Mouse (Mus musculus) lung, postnatal 0 days (tissue): ENCODE data around the gene Ntng2. TPM values are rescaled to one million over a fixed set of nuclear protein-coding genes. Genes with fewer than 3 reads are reported as not detected.
A peak's percentile ranks its signal among the peaks of the same experiment; 100 is the strongest.

Source experiments
- ATAC-seq: fragments of 200-750 bp; cut with Nextera tagmentation; 2 replicates; pipeline ENCODE4 v1.8.0; 2017; ENCODE audit warnings: moderate library complexity
- DNase-seq: peaks from one replicate; pipeline ENCODE4 v3.0.0-alpha.2; 2016; ENCODE audit warnings: low spot score
- H3K27ac ChIP-seq: fragments of 300-500 bp; sonication (generic); 2 replicates; pipeline ENCODE4 v1.5.1; 2014; ENCODE audit warnings: antibody characterized with exemption, mild to moderate bottlenecking, low read length, mixed read lengths
- H3K27me3 ChIP-seq: fragments of 300-500 bp; sonication (generic); replicated peaks from 2 replicates; pipeline ENCODE4 v1.6.1; 2014; ENCODE audit warnings: low read length, mixed read lengths; ENCODE audit not compliant: insufficient read depth
- H3K36me3 ChIP-seq: fragments of 300-500 bp; sonication (generic); 2 replicates; pipeline ENCODE4 v1.6.1; 2014; ENCODE audit warnings: low read length, mixed read lengths; ENCODE audit not compliant: insufficient read depth
- H3K4me1 ChIP-seq: fragments of 300-500 bp; sonication (generic); 2 replicates; pipeline ENCODE4 v1.6.1; 2014; ENCODE audit warnings: antibody characterized with exemption, low read depth, low read length, mixed read lengths; ENCODE audit not compliant: insufficient read depth
- H3K4me2 ChIP-seq: fragments of 300-500 bp; sonication (generic); replicated peaks from 2 replicates; pipeline ENCODE4 v1.6.1; 2014; ENCODE audit warnings: low read depth, mild to moderate bottlenecking, low read length, moderate library complexity, mixed read lengths
- H3K4me3 ChIP-seq: fragments of 300-500 bp; sonication (generic); 2 replicates; pipeline ENCODE4 v1.5.1; 2014; ENCODE audit warnings: low read depth, low read length
- H3K9ac ChIP-seq: fragments of 300-500 bp; sonication (generic); replicated peaks from 2 replicates; pipeline ENCODE4 v1.6.1; 2014; ENCODE audit warnings: low read depth, mild to moderate bottlenecking
- H3K9me3 ChIP-seq: fragments of 300-500 bp; sonication (generic); 2 replicates; pipeline ENCODE4 v1.6.1; 2016; ENCODE audit warnings: low read length, mixed read lengths
- CTCF ChIP-seq: IDR thresholded peaks from 2 replicates; pipeline ENCODE4 v1.5.1; 2016; ENCODE audit warnings: antibody characterized with exemption, mild to moderate bottlenecking
- EP300 ChIP-seq: IDR thresholded peaks from 2 replicates; pipeline ENCODE4 v1.6.1; 2016; ENCODE audit warnings: antibody characterized with exemption, mild to moderate bottlenecking, control low read depth
- WGBS: fragments of 180-500 bp; shearing (Covaris S2); extraction: QIAGEN DNeasy Blood & Tissue Kit; methylation state at CpG from one replicate; pipeline ENCODE4 v1.1.7; 2014; 5-methylcytosine and 5-hydroxymethylcytosine counted together
- polyA plus RNA-seq: library from polyadenylated mRNA; unstranded; fragments of >200 nt; fragmentation: Nextera tagmentation; extraction: Ambion mirVana; gene quantifications from 2 replicates; pipeline ENCODE4 v1.2.1, GENCODE M21; 2015

Ntng2 gene
- polyA plus RNA-seq, 1 experiment from 2014 or later = 1.4 TPM

DNA sequence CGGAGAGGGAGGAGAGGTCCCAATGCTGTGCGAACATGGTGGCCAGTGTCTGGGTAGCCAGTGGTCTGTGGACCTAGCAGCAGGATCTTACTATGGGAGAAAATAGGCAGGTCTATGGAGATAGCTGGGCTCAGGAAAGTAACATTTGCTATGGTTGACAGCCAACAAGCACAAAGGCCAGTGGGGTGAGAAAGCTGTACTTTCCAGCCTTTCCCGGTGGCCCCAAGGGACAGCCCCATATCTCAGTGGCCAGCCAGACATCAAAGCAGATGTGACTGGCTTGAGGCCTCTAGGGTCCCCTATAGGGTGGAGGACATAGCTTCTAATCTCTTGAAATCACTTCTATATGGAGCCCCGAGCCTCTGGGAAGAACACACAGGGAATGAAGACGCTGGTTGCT is 35.8 kb downstream of the Ntng2 start:
- DNase-seq = no peak
- no peak for TF ChIP-seq CTCF
- no peak for TF ChIP-seq EP300
- no peaks in the 10 kb centered on the region for H3K4me1 ChIP-seq
- no peaks in the 10 kb centered on the region for H3K27me3 ChIP-seq
- no peak overlapping the region for H3K4me2 ChIP-seq
- no peak overlapping the region for H3K9ac ChIP-seq
- 86% methylated on average over 5 of the region's 5 CpGs for WGBS
- H3K27ac ChIP-seq = no peak overlapping the region
- H3K36me3 ChIP-seq = no peaks in the 10 kb centered on the region
- H3K9me3 ChIP-seq = no peaks in the 10 kb centered on the region
- no peak overlapping the region for H3K4me3 ChIP-seq
- no peak for ATAC-seq

DNA sequence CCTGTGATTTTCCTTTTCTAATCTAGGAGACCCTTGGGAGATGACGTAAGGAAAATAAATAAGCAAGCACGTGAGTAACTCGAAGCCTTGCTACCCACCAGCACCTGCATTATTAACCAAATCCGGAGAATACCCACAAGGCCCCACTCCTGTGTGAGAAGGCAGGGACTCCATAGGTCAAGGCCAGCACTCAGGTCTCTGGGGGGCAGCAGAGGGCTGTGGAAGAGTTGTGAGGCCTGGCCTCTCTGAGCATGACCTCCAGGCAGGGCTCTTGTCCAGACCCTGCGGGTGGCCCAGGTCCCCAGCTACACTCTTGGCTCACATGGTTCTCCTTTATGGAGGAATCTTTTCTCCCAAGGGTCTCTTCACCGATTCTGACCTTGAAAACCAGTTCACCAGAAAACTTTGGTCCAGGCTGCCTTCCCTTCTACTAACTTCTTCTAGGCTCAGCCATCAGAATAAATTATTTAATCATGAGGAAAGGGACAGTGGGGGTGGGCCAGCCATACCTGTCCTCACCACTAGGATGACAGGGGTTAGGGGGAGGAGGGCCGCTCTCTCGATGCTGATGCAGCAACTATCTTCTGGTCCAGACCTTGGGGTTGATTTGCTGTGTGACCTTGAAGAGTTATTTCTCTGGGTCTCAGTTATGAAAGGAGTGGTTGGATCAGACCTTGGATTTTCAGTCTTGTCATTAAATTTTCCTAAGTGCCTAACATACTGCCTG is 36.4 kb downstream of the Ntng2 start:
- no peaks in the 10 kb centered on the region for H3K27me3 ChIP-seq
- no peak overlapping the region for H3K4me3 ChIP-seq
- H3K27ac ChIP-seq = no peak overlapping the region
- TF ChIP-seq EP300 = no peak
- TF ChIP-seq CTCF = peak; percentile 59
- no peaks in the 10 kb centered on the region for H3K36me3 ChIP-seq
- no peak overlapping the region for H3K9ac ChIP-seq
- WGBS = 47% methylated on average over 8 of the region's 8 CpGs
- ATAC-seq = no peak
- no peak overlapping the region for H3K4me2 ChIP-seq
- no peaks in the 10 kb centered on the region for H3K4me1 ChIP-seq
- no peak for DNase-seq
- no peaks in the 10 kb centered on the region for H3K9me3 ChIP-seq

DNA sequence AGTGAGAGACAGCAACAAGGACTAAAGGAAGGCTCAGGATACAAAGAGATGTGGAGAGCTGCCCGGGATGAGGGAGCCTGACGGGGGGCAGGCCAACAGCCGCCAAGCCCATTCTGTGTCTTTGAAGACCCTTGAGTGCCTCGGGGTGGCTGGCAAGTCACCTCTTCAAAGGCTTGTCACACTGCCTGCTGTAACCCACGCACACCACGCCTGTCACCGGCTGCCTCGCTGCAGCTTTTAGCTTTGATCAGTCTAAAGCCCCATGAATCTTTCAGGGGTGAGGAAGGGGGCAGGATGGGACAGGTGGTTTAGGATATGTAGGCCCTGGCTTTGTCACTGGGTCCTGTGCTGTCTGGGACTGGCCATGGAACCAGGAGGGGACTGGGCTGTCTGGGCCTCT is 46.6 kb downstream of the Ntng2 start:
- no peak overlapping the region for H3K4me3 ChIP-seq
- no peaks in the 10 kb centered on the region for H3K27me3 ChIP-seq
- TF ChIP-seq CTCF (no peak), EP300 (no peak)
- ATAC-seq = no peak
- no peak overlapping the region for H3K4me2 ChIP-seq
- H3K4me1 ChIP-seq = no peaks in the 10 kb centered on the region
- no peak overlapping the region for H3K27ac ChIP-seq
- no peaks in the 10 kb centered on the region for H3K9me3 ChIP-seq
- no peak overlapping the region for H3K9ac ChIP-seq
- no peak for DNase-seq
- 23% methylated on average over 7 of the region's 8 CpGs for WGBS
- H3K36me3 ChIP-seq = no peaks in the 10 kb centered on the region

DNA sequence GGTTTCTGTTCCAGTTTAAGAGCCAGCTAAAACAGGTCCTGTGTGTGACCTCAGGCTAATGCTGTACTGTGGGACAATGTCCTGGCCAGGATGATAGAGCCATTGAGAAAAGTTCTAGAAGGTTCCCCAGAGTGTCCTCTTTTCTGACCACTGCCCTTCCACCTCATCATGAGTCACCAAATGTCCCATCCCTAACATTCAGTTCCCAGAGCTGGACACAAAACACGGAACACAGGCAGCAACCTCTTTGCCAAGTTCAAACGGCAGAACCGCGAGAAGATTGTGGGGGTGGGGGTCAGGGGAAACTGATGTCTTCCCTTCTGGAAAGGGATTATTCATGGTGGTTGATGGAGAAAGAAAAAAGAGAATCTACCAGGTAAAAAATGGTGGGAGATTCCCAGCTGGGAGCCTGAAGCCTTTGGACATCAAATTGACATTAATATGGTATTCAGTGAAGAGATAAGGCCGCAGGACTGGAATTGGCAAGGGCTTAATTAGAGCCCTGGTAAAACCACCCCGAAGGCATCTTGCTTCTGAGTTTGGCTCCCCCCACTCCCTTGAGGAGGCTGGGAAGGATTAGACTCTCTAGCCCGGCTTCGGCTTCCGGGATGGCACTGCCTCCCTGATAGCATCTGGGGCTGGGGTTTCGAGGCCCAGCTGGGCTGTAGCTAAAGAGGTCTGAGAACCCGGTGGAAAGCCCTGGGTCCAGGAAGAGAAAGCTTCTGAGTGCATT is 51.4 kb downstream of the Ntng2 start:
- H3K4me2 ChIP-seq = no peak overlapping the region
- H3K27ac ChIP-seq = no peak overlapping the region
- H3K9me3 ChIP-seq = no peaks in the 10 kb centered on the region
- no peak overlapping the region for H3K4me3 ChIP-seq
- H3K36me3 ChIP-seq = no peaks in the 10 kb centered on the region
- ATAC-seq (no peak), DNase-seq (no peak)
- TF ChIP-seq EP300 (no peak), CTCF (no peak)
- 51% methylated on average over 11 of the region's 11 CpGs for WGBS
- no peak overlapping the region for H3K9ac ChIP-seq
- no peaks in the 10 kb centered on the region for H3K4me1 ChIP-seq
- no peaks in the 10 kb centered on the region for H3K27me3 ChIP-seq

DNA sequence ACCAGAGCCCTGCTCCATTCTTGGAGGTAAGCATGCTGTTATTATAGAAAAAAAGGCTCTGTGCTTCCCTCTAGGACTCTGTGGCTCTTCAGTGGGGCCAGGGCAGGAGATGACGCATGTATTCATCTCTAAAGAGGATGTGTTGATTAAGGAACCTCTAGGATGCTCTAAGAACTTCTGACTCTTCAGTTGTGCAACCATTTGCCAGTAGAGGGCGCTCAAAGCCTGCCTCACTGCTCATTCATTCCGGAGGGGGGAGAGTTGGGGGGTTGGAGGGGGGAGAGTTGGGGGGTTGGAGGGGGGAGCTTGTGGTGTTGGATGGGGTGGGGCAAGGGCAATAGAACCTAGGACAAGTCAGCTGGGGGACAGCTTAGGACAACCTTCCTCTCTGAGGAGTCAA is 52.9 kb downstream of the Ntng2 start:
- no peaks in the 10 kb centered on the region for H3K4me1 ChIP-seq
- 7% methylated on average over 3 of the region's 3 CpGs for WGBS
- no peak overlapping the region for H3K4me3 ChIP-seq
- no peaks in the 10 kb centered on the region for H3K36me3 ChIP-seq
- no peak overlapping the region for H3K4me2 ChIP-seq
- peaks cover under 1% of the 10 kb centered on the region; the same call in 1 of the 2 replicates for H3K27me3 ChIP-seq
- TF ChIP-seq CTCF (peak; percentile 74), EP300 (no peak)
- peak; percentile 51 for DNase-seq
- no peak overlapping the region for H3K27ac ChIP-seq
- ATAC-seq = peak; percentile 23; the same call in 1 of the 2 replicates
- no peak overlapping the region for H3K9ac ChIP-seq
- H3K9me3 ChIP-seq = no peaks in the 10 kb centered on the region

DNA sequence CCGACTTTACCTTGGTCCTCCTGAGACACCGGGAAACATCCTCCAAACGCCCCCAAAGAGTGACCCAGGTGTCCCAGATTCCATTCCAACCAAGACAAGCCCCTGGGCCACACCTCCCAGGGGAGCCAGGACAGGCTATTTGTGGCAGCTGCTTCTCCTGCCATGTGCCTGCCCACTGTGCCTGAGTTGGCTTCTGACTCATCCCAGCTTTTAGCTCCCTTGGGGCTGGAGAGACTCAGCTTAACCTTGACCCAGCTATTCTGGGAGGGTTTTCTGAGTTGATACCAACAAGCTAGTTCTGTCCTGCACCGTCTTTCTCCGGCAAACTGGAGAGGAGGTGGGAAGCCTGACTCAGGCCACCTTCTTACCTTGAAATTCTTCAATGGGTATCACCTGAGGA is 54.4 kb downstream of the Ntng2 start:
- no peaks in the 10 kb centered on the region for H3K36me3 ChIP-seq
- H3K27ac ChIP-seq = no peak overlapping the region
- TF ChIP-seq CTCF (no peak), EP300 (no peak)
- DNase-seq (no peak), ATAC-seq (no peak)
- no peak overlapping the region for H3K4me3 ChIP-seq
- H3K9me3 ChIP-seq = no peaks in the 10 kb centered on the region
- H3K4me1 ChIP-seq = no peaks in the 10 kb centered on the region
- H3K4me2 ChIP-seq = no peak overlapping the region
- 73% methylated on average over 5 of the region's 5 CpGs for WGBS
- H3K9ac ChIP-seq = no peak overlapping the region
- peaks cover 3% of the 10 kb centered on the region; the same call in 1 of the 2 replicates for H3K27me3 ChIP-seq
